Mouse (Mus musculus): ENCODE results near the gene Gmppb. TPM values are rescaled to one million over a fixed set of nuclear protein-coding genes. Genes with fewer than 3 reads are reported as not detected.

Gene Gmppb
- total and polyA plus RNA-seq, 3 experiments = 17.9 to 20.9 (median 19.2) TPM

GRCm38 (mm10) chr9:108026584-108026983 lies 22.5 kb upstream of the Gmppb start (continued):
- TF ChIP-seq ZNF384 (IDR thresholded peaks at IDR 0.05; ENCODE audit: low read depth, low read length) (no peak), MAX (IDR thresholded peaks at IDR 0.05; ENCODE audit: low read length) (no peak), USF2 (conservative IDR thresholded peaks at IDR 0.05; ENCODE audit: low read depth, low read length) (no peak), SIN3A (IDR thresholded peaks at IDR 0.05; ENCODE audit: low read length) (no peak), MEF2A (IDR thresholded peaks at IDR 0.05; ENCODE audit: borderline replicate concordance, low read depth, low read length) (no peak)

- DNase-seq (ENCODE audit: extremely low read depth) = no peak
- Histone ChIP-seq H3K27me3 (replicated peaks) (no peaks in the 10 kb centered on the region), H3K4me1 (ENCODE audit: control insufficient read depth in 1 of 2, insufficient read depth in 2 of 2) (no peaks in the 10 kb centered on the region), H3K4me2 (ENCODE audit: insufficient read depth, low read depth, poor library complexity, severe bottlenecking) (no peak overlapping the region), H3K9ac (ENCODE audit: insufficient read depth, low read depth) (no peak overlapping the region), H3K36me3 (replicated peaks in 1 of 2; ENCODE audit: control insufficient read depth in 1 of 2, insufficient read depth in 1 of 2, low read length in 1 of 2) (peaks cover 43 to 64% of the 10 kb centered on the region in 2 experiments), H3K79me2 (replicated peaks; ENCODE audit: control insufficient read depth, extremely low read depth, insufficient read depth, poor library complexity, severe bottlenecking) (no peaks in the 10 kb centered on the region; the same call in 1 of the 2 replicates), H3K4me3 (replicated peaks in 1 of 3; ENCODE audit: low read depth in 2 of 3, low read length in 2 of 3, poor library complexity in 1 of 3) (no peak overlapping the region), H3K27ac (ENCODE audit: insufficient read depth, low read depth) (no peak overlapping the region), H3K9me3 (replicated peaks; ENCODE audit: low read length) (peaks cover 3% of the 10 kb centered on the region)
- in situ Hi-C loops (cut with MboI; ENCODE audit: low pct_ligation_motif_present, low pct_unique_long_range_greater_than_20kb, low sequenced_read_pairs) = no loop called here
- dilution Hi-C loops (cut with MboI; ENCODE audit: extremely low pct_ligation_motif_present, extremely low pct_unique_long_range_greater_than_20kb, low sequenced_read_pairs) = no loop called here
- TF ChIP-seq JUND (conservative IDR thresholded peaks at IDR 0.05; ENCODE audit: low read depth, low read length) = no peak
These were observed 21.2 kb upstream of the Gmppb start for GRCm38 (mm10) chr9:108027867-108028266.

GRCm38 (mm10) chr9:108032126-108032525 lies 16.9 kb upstream of the Gmppb start:
- Histone ChIP-seq H3K36me3 (replicated peaks in 1 of 2; ENCODE audit: control insufficient read depth in 1 of 2, insufficient read depth in 1 of 2, low read length in 1 of 2) (peaks cover 20 to 43% of the 10 kb centered on the region in 2 experiments), H3K4me2 (ENCODE audit: insufficient read depth, low read depth, poor library complexity, severe bottlenecking) (no peak overlapping the region), H3K27ac (ENCODE audit: insufficient read depth, low read depth) (no peak overlapping the region), H3K4me3 (replicated peaks in 1 of 3; ENCODE audit: low read depth in 2 of 3, low read length in 2 of 3, poor library complexity in 1 of 3) (no peak overlapping the region), H3K9me3 (replicated peaks; ENCODE audit: low read length) (peaks cover 3% of the 10 kb centered on the region), H3K79me2 (replicated peaks; ENCODE audit: control insufficient read depth, extremely low read depth, insufficient read depth, poor library complexity, severe bottlenecking) (peaks cover 3% of the 10 kb centered on the region; the same call in 1 of the 2 replicates), H3K4me1 (ENCODE audit: control insufficient read depth in 1 of 2, insufficient read depth in 2 of 2) (peaks cover 7 to 30% of the 10 kb centered on the region in 2 experiments), H3K27me3 (replicated peaks) (no peaks in the 10 kb centered on the region), H3K9ac (ENCODE audit: insufficient read depth, low read depth) (no peak overlapping the region)
- in situ Hi-C loops (cut with MboI; ENCODE audit: low pct_ligation_motif_present, low pct_unique_long_range_greater_than_20kb, low sequenced_read_pairs) (no loop called here), dilution Hi-C loops (cut with MboI; ENCODE audit: extremely low pct_ligation_motif_present, extremely low pct_unique_long_range_greater_than_20kb, low sequenced_read_pairs) (no loop called here)
- no peak for TF ChIP-seq MAZ (IDR thresholded peaks at IDR 0.05; ENCODE audit: low read depth, low read length)
- TF ChIP-seq TBP (conservative IDR thresholded peaks at IDR 0.05; ENCODE audit: low read depth, low read length) = no peak
- no peak for TF ChIP-seq ETS1 (conservative IDR thresholded peaks at IDR 0.05; ENCODE audit: low read depth, low read length)
- no peak for TF ChIP-seq ZC3H11A (IDR thresholded peaks at IDR 0.05; ENCODE audit: low read depth, low read length)
- TF ChIP-seq SMC3 (IDR thresholded peaks at IDR 0.05; ENCODE audit: low read depth, low read length) = no peak
- no peak for TF ChIP-seq UBTF (IDR thresholded peaks at IDR 0.05; ENCODE audit: low read depth, low read length)
- TF ChIP-seq CHD1 (IDR thresholded peaks at IDR 0.05; ENCODE audit: low read depth, low read length) = no peak
- TF ChIP-seq E2F4 (IDR thresholded peaks at IDR 0.05; ENCODE audit: insufficient replicate concordance, low read depth, low read length) = no peak
- no peak for TF ChIP-seq USF2 (conservative IDR thresholded peaks at IDR 0.05; ENCODE audit: low read depth, low read length)
- no peak for TF ChIP-seq IRF4 (IDR thresholded peaks at IDR 0.05; ENCODE audit: low read depth, low read length)
- no peak for DNase-seq (ENCODE audit: extremely low read depth)

Data from CH12.LX (cell line).